Mouse (Mus musculus) MEL (cell line): ENCODE measurements around the gene Rabggtb.

ENCODE experiments used
- BHLHE40 ChIP-seq: IDR thresholded peaks from 2 replicates; pipeline ENCODE4 v1.6.1; 2012; ENCODE audit warnings: low read depth, mild to moderate bottlenecking, inconsistent platforms, low read length, improper control_type of control experiment, borderline replicate concordance
- CTCF ChIP-seq, 3 experiments: IDR thresholded peaks in 2 of 3; conservative IDR thresholded peaks in 1 of 3; 2 replicates each; pipeline ENCODE4 v1.5.1; 2011 to 2012; ENCODE audit warnings: low read length in 3 of 3, low read depth in 2 of 3, mild to moderate bottlenecking in 2 of 3, improper control_type of control experiment in 1 of 3, inconsistent platforms in 1 of 3, mixed read lengths in 1 of 3, moderate library complexity in 1 of 3; ENCODE audit not compliant: control insufficient read depth in 1 of 3, insufficient read depth in 1 of 3, poor library complexity in 1 of 3, severe bottlenecking in 1 of 3
- EP300 ChIP-seq, 2 experiments: IDR thresholded peaks; 2 replicates each; pipeline ENCODE4 v1.6.1; 2011; ENCODE audit warnings: improper control_type of control experiment in 2 of 2, low read length in 2 of 2, low read depth in 1 of 2, mild to moderate bottlenecking in 1 of 2
- GATA1 ChIP-seq: IDR thresholded peaks from 2 replicates; pipeline ENCODE4 v1.6.1; 2011; ENCODE audit warnings: low read depth, low read length, improper control_type of control experiment
- HCFC1 ChIP-seq: IDR thresholded peaks from 2 replicates; pipeline ENCODE4 v1.6.1; 2012; ENCODE audit warnings: low read depth, mild to moderate bottlenecking, inconsistent platforms, low read length, improper control_type of control experiment, moderate library complexity
- MAFK ChIP-seq: IDR thresholded peaks from 2 replicates; pipeline ENCODE4 v1.6.1; 2011; ENCODE audit warnings: low read depth, mild to moderate bottlenecking, low read length, improper control_type of control experiment, borderline replicate concordance
- NELFE ChIP-seq: IDR thresholded peaks from 2 replicates; pipeline ENCODE4 v1.6.1; 2011; ENCODE audit warnings: low read depth, low read length, improper control_type of control experiment
- POLR2A ChIP-seq, 2 experiments: IDR thresholded peaks; 2 replicates each; pipeline ENCODE4 v1.6.1; 2011 to 2012; ENCODE audit warnings: low read length in 2 of 2, mild to moderate bottlenecking in 2 of 2, control low read depth in 1 of 2, improper control_type of control experiment in 1 of 2, low read depth in 1 of 2, moderate library complexity in 1 of 2; ENCODE audit not compliant: control insufficient read depth in 1 of 2, insufficient read depth in 1 of 2, poor library complexity in 1 of 2
- POLR2AphosphoS2 ChIP-seq: IDR thresholded peaks from 2 replicates; pipeline ENCODE4 v1.6.1; 2011; ENCODE audit warnings: low read length, improper control_type of control experiment
- POLR2AphosphoS5 ChIP-seq: IDR thresholded peaks from 2 replicates; pipeline ENCODE4 v1.6.1; 2012; ENCODE audit warnings: low read depth, borderline replicate concordance, mild to moderate bottlenecking, inconsistent platforms, low read length, moderate library complexity, mixed read lengths
- RAD21 ChIP-seq: IDR thresholded peaks from 2 replicates; pipeline ENCODE4 v1.6.1; 2011; ENCODE audit warnings: mild to moderate bottlenecking, low read depth, low read length, improper control_type of control experiment
- TCF12 ChIP-seq: IDR thresholded peaks from 2 replicates; pipeline ENCODE4 v1.6.1; 2014; ENCODE audit warnings: low read depth, mild to moderate bottlenecking, inconsistent platforms, low read length, improper control_type of control experiment, moderate library complexity
- ZMIZ1 ChIP-seq: IDR thresholded peaks from 2 replicates; pipeline ENCODE4 v1.6.1; 2012; ENCODE audit warnings: low read depth, mild to moderate bottlenecking, inconsistent platforms, low read length, improper control_type of control experiment, moderate library complexity

DNA sequence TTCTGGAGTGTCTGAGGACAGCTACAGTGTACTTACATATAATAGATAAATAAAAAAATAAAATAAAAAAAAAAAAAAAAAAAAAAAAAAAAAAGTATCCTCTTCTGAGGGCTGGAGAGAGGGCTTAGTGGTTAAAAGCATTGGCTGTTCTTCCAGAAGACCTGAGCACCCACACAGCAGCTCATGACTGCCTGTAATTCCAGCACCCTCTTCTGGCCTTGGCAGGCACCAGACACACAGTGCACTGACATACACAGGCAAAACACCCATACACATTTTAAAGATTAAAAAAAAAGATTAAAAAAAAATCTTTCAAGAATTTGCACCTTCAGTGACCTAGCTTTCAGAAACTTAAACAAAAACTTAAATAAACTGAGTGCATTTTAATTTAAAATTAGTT, 26.5 kb downstream of the Rabggtb start:
- TF ChIP-seq POLR2AphosphoS2, result no peak
- TF ChIP-seq TCF12, result no peak
- TF ChIP-seq MAFK, result no peak
- peak; percentile 20 to 82 (median 75) for TF ChIP-seq CTCF (IDR thresholded peaks at IDR 0.05 in 2 of 3, conservative IDR thresholded peaks at IDR 0.05 in 1 of 3; ENCODE audit: control insufficient read depth in 1 of 3, insufficient read depth in 1 of 3, low read depth in 2 of 3, low read length in 3 of 3, poor library complexity in 1 of 3, severe bottlenecking in 1 of 3)
- no peak for TF ChIP-seq POLR2A (IDR thresholded peaks at IDR 0.05; ENCODE audit: control insufficient read depth in 1 of 2, insufficient read depth in 1 of 2, low read depth in 1 of 2, low read length in 2 of 2, poor library complexity in 1 of 2)
- TF ChIP-seq GATA1, result no peak
- TF ChIP-seq RAD21, result peak; percentile 85
- TF ChIP-seq ZMIZ1, result no peak
- no peak for TF ChIP-seq NELFE
- no peak for TF ChIP-seq BHLHE40
- TF ChIP-seq POLR2AphosphoS5, result no peak
- TF ChIP-seq EP300 (IDR thresholded peaks at IDR 0.05; ENCODE audit: low read depth in 1 of 2, low read length in 2 of 2), result no peak
- no peak for TF ChIP-seq HCFC1
